Mouse (Mus musculus): ENCODE data around the gene Slc6a19. TPM values are rescaled to one million over a fixed set of nuclear protein-coding genes. Genes with fewer than 3 reads are reported as not detected.
A peak's percentile ranks its signal among the peaks of the same experiment; 100 is the strongest.
"Not testable (repeated sequence)": the region's sequence is repeated elsewhere in the genome, so short reads cannot be mapped to it uniquely, and the experiment has no call there.

Gene Slc6a19
- 0.12 and 0.22 TPM in 2 replicates for polyA plus RNA-seq (2015; fragmentation: Nextera tagmentation; extraction: Ambion mirVana)

- ATAC-seq (ENCODE audit: low FRiP score, low read depth): no peak
- H3K9ac ChIP-seq: no peak within 1 kb of the TSS
- no peaks in the 10 kb centered on the region for H3K9me3 ChIP-seq
- no peaks in the 10 kb centered on the region for H3K36me3 ChIP-seq
- H3K27ac ChIP-seq (replicated peaks): no peak within 1 kb of the TSS
- WGBS: 55% methylated on average over 7 of the region's 7 CpGs
- no peaks in the 10 kb centered on the region for H3K27me3 ChIP-seq
- H3K4me3 ChIP-seq: no peak within 1 kb of the TSS
- no peak within 1 kb of the TSS for H3K4me2 ChIP-seq
- no peaks in the 10 kb centered on the region; the same call in 1 of the 2 replicates for H3K4me1 ChIP-seq (replicated peaks)
Measured at GRCm38 (mm10) chr13:73704694-73705325, at the start of gene Slc6a19. Gene Slc6a19 (minus strand): TSS chr13:73704865.

DNA sequence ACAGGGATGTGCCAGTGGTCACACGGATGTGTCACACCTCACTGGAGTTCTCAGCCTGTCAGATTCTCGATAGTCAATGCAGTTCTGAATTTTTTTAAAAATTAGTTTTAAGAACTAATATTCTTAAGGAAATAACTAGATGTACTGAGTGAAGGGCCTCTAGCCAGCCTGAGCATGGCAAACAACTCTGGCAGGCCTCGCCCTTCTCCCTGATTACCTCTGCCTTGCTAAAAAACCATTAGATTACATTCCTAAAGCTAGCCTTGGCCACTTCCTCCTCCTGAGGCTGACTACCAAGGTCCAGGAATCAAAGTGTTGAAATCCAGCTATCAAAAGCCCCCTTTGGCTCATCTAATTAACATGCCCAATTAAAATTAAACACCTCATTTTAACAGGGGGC is 46.6 kb upstream of the Slc6a19 start:
- H3K27me3 ChIP-seq: no peaks in the 10 kb centered on the region
- 95% methylated on average over 3 of the region's 3 CpGs for WGBS
- no peak overlapping the region for H3K4me3 ChIP-seq
- no peak overlapping the region for H3K9ac ChIP-seq
- H3K36me3 ChIP-seq: no peaks in the 10 kb centered on the region
- H3K4me2 ChIP-seq: no peak overlapping the region
- no peak for ATAC-seq (ENCODE audit: low FRiP score, low read depth)
- no peak overlapping the region for H3K27ac ChIP-seq (replicated peaks)
- H3K9me3 ChIP-seq: no peaks in the 10 kb centered on the region
- peaks cover 8% of the 10 kb centered on the region; the same call in 1 of the 2 replicates for H3K4me1 ChIP-seq (replicated peaks)

- Histone ChIP-seq H3K4me1 (replicated peaks) (peaks cover 8% of the 10 kb centered on the region; the same call in 1 of the 2 replicates), H3K36me3 (no peaks in the 10 kb centered on the region), H3K4me3 (no peak overlapping the region), H3K9me3 (no peaks in the 10 kb centered on the region), H3K9ac (no peak overlapping the region), H3K4me2 (no peak overlapping the region), H3K27ac (replicated peaks) (no peak overlapping the region), H3K27me3 (no peaks in the 10 kb centered on the region)
- WGBS: 56% methylated on average over 6 of the region's 6 CpGs
- no peak for ATAC-seq (ENCODE audit: low FRiP score, low read depth)
Measured at GRCm38 (mm10) chr13:73750435-73750834, 45.8 kb upstream of the Slc6a19 start.

DNA sequence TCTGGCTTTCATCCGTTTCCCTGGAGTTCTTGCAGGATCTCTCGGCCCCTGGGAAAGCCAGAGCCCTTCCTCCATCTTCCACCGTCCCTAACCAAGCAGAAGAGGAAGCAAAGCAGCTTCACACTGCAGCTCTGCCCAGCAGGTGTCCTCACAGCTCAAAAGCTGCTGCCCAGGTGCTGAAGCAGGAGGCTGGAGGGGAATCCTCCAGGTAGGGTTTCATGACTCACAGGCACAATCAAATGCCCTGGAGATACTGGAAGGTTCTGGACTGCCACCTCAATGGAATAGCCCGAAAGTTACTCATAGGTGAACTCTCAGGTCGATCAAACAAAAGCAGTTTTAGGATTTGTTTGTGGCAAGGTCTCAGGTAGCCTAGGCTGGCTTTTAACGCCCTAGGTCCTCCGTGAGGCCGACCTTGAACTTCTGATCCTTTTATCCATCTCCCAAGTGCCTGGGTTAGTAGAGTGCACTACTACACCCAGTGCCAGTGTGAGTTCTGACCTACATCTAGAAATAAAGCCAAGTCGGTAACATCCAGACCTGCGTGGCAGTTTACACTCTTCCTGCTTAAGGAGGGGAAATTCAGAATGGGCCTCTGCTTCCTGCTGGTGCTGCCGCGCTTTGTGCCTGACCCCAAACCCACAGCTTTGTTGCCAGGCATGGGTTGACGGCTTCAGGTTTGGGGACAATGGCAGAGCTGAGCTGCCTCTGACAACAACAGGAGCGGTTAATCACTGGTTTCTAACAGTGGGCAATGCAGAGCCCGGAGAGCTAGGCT is 44.2 kb upstream of the Slc6a19 start:
- Histone ChIP-seq H3K36me3 (no peaks in the 10 kb centered on the region), H3K27ac (replicated peaks) (no peak overlapping the region), H3K9me3 (no peaks in the 10 kb centered on the region), H3K4me3 (no peak overlapping the region), H3K9ac (no peak overlapping the region), H3K4me2 (no peak overlapping the region), H3K27me3 (no peaks in the 10 kb centered on the region), H3K4me1 (replicated peaks) (peaks cover 8% of the 10 kb centered on the region; the same call in 1 of the 2 replicates)
- WGBS: 35% methylated on average over 15 of the region's 15 CpGs
- no peak for ATAC-seq (ENCODE audit: low FRiP score, low read depth)

DNA sequence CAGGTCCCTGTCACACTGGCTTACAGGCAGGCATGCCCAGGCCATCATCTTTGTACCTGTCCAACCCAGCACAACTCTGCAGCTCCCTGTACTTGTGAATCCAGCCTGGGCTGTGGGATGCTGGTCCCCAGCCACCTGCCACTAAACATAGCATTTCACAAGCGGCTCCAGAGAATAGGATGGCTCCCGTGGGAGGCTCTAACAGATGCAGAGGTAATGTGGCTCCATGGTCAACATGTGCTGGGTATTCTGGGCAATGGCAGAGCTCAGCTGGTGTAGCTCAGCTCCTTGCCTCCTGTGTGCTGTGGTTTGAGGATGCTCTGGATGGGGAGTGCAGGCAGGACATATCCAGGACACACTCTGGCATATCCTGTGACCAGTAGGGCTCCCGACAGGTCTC is 39.0 kb upstream of the Slc6a19 start:
- H3K36me3 ChIP-seq: no peaks in the 10 kb centered on the region
- ATAC-seq (ENCODE audit: low FRiP score, low read depth): no peak
- no peaks in the 10 kb centered on the region for H3K27me3 ChIP-seq
- H3K9me3 ChIP-seq: no peaks in the 10 kb centered on the region
- 76% methylated on average over 3 of the region's 3 CpGs for WGBS
- H3K9ac ChIP-seq: no peak overlapping the region
- H3K4me3 ChIP-seq: no peak overlapping the region
- H3K27ac ChIP-seq (replicated peaks): no peak overlapping the region
- H3K4me1 ChIP-seq (replicated peaks): peaks cover 6% of the 10 kb centered on the region; the same call in 1 of the 2 replicates
- no peak overlapping the region for H3K4me2 ChIP-seq

DNA sequence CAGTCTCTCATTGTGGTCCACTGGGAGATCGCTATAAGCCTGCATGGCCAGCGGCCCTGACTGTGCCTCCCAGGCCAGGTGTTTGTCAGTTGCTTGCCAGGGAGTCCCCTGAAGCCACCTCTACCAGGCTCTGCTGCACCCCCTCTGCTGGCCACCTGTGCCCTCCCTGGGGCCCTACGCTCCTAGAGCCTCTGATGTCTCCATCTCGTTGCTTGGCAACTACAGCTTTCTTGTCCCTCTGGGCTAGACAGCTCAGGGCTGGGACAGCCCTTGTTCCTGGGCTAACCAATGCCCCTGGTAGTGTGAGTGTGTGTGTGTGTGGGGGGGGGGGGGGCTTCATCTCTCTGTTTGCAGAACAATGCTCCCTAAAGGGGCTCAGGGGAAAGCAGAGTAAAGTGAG is 38.3 kb upstream of the Slc6a19 start:
- no peak overlapping the region for H3K9ac ChIP-seq
- H3K4me1 ChIP-seq (replicated peaks): peaks cover 6% of the 10 kb centered on the region; the same call in 1 of the 2 replicates
- H3K27ac ChIP-seq (replicated peaks): no peak overlapping the region
- WGBS: 43% methylated on average over 4 of the region's 4 CpGs
- ATAC-seq (ENCODE audit: low FRiP score, low read depth): peak; percentile 56; the same call in 1 of the 2 replicates
- no peaks in the 10 kb centered on the region for H3K36me3 ChIP-seq
- no peaks in the 10 kb centered on the region for H3K9me3 ChIP-seq
- H3K4me3 ChIP-seq: no peak overlapping the region
- no peak overlapping the region for H3K4me2 ChIP-seq
- H3K27me3 ChIP-seq: no peaks in the 10 kb centered on the region

GRCm38 (mm10) chr13:73740399-73740944 is 35.8 kb upstream of the Slc6a19 start:
- H3K27me3 ChIP-seq; H3K4me1 ChIP-seq (replicated peaks); ATAC-seq (ENCODE audit: low FRiP score, low read depth); H3K36me3 ChIP-seq; H3K9me3 ChIP-seq; H3K4me2 ChIP-seq; H3K9ac ChIP-seq; H3K27ac ChIP-seq (replicated peaks); H3K4me3 ChIP-seq: not testable (repeated sequence)
- 31% methylated on average over 2 of the region's 2 CpGs for WGBS

GRCm38 (mm10) chr13:73736943-73737342 is 32.3 kb upstream of the Slc6a19 start:
- no peak for ATAC-seq (ENCODE audit: low FRiP score, low read depth)

GRCm38 (mm10) chr13:73735928-73736327 is 31.3 kb upstream of the Slc6a19 start:
- Histone ChIP-seq H3K4me2 (no peak overlapping the region), H3K27me3 (peaks cover 12% of the 10 kb centered on the region), H3K4me3 (no peak overlapping the region), H3K27ac (replicated peaks) (no peak overlapping the region), H3K4me1 (replicated peaks) (peaks cover 12% of the 10 kb centered on the region), H3K9ac (no peak overlapping the region), H3K9me3 (no peaks in the 10 kb centered on the region), H3K36me3 (no peaks in the 10 kb centered on the region)
- WGBS: 81% methylated on average over 2 of the region's 2 CpGs
- ATAC-seq (ENCODE audit: low FRiP score, low read depth): no peak

More at GRCm38 (mm10) chr13:73736943-73737342, 32.3 kb upstream of the Slc6a19 start:
- Histone ChIP-seq H3K36me3 (no peaks in the 10 kb centered on the region), H3K27ac (replicated peaks) (no peak overlapping the region), H3K4me2 (no peak overlapping the region), H3K27me3 (peaks cover 11% of the 10 kb centered on the region), H3K4me3 (no peak overlapping the region), H3K4me1 (replicated peaks) (peaks cover 12% of the 10 kb centered on the region), H3K9ac (no peak overlapping the region), H3K9me3 (no peaks in the 10 kb centered on the region)
- 84% methylated on average over 3 of the region's 3 CpGs for WGBS

DNA sequence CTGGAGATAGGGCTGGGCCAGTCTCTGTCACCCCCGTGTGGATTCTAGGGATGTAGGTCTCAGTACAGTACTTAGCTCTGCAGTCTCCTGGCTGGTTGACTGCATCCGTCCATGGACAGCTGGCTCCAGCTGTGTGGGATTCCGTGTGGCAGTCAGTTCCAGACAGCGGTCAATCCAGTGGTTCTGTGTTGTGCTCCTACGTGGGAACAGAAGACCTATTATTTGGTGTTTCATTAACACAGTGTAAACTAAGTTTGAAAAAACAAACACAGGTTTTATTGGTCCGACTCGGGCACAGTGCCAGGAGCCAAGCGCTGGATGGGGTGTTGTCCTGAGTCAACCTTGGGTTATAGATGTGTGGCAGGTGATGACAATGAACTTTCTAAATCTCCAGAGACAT is 30.6 kb upstream of the Slc6a19 start:
- Histone ChIP-seq H3K36me3 (no peaks in the 10 kb centered on the region), H3K27ac (replicated peaks) (no peak overlapping the region), H3K4me3 (no peak overlapping the region), H3K9ac (no peak overlapping the region), H3K4me1 (replicated peaks) (peaks cover 12% of the 10 kb centered on the region), H3K27me3 (peaks cover 12% of the 10 kb centered on the region), H3K9me3 (no peaks in the 10 kb centered on the region), H3K4me2 (no peak overlapping the region)
- no peak for ATAC-seq (ENCODE audit: low FRiP score, low read depth)
- WGBS: 87% methylated on average over 8 of the region's 8 CpGs

GRCm38 (mm10) chr13:73734379-73734778 is 29.7 kb upstream of the Slc6a19 start:
- no peaks in the 10 kb centered on the region for H3K36me3 ChIP-seq
- H3K27me3 ChIP-seq: peaks cover 12% of the 10 kb centered on the region
- H3K4me3 ChIP-seq: no peak overlapping the region
- no peak overlapping the region for H3K4me2 ChIP-seq
- no peak for ATAC-seq (ENCODE audit: low FRiP score, low read depth)
- H3K27ac ChIP-seq (replicated peaks): no peak overlapping the region
- H3K9me3 ChIP-seq: no peaks in the 10 kb centered on the region
- peaks cover 12% of the 10 kb centered on the region for H3K4me1 ChIP-seq (replicated peaks)
- WGBS: 100% methylated on average over 1 of the region's 1 CpGs
- H3K9ac ChIP-seq: no peak overlapping the region
